Mouse (Mus musculus) cerebellum, postnatal 25 days (tissue): ENCODE results near the gene Racgap1.
A peak's percentile ranks its signal among the peaks of the same experiment; 100 is the strongest.

Source experiments
- DNase-seq, 2 experiments: peaks; one replicate each; pipeline ENCODE4 v3.0.0; 2021; ENCODE audit warnings: mixed read lengths in 2 of 2

Gene Racgap1

DNA sequence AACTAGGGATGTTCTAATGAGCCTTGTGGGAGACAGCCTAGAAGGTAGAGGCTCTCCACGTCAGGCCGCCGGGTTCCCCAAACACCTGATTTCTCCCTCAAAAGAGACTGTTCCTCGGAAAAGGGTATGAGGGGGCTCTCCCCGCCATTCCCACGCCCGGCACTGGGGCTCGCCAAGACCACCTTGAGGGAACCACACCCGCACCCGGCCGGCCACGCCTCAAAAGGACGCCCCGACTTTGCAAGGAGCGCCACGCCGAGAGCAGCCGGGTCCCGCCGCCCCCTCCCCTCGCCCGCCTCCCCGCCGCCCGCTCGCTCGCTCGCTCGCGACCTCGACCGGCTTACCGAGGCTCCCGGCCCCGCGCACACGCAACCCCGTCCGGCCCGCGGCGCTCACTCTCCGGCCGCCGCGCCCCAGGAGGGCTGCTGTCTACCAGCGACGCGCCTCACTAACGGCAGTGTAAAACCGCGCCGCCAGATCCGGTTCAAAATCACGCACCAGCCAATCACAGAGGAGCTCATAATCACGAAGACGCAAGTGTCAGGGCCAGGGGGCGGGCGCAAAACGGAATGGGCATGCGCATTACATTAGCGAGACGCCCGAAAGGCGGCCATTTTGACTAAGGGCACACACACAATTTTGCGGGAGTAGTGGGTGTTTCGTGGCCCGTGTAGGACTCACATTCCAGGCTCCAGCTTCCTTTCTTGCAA, at the start of gene Racgap1:
Gene Racgap1 (minus strand): TSS at position 494 of the 710 bp plus-strand sequence.
- peak; percentile 95 to 98 for DNase-seq

- peak; percentile 20 to 55 for DNase-seq
Observed at GRCm38 (mm10) chr15:99700219-99701106, 49.0 kb upstream of the Racgap1 start.

- DNase-seq: peak in 1 of 2 experiments; percentile 10
Observed at GRCm38 (mm10) chr15:99699715-99700114, 48.3 kb upstream of the Racgap1 start.

DNA sequence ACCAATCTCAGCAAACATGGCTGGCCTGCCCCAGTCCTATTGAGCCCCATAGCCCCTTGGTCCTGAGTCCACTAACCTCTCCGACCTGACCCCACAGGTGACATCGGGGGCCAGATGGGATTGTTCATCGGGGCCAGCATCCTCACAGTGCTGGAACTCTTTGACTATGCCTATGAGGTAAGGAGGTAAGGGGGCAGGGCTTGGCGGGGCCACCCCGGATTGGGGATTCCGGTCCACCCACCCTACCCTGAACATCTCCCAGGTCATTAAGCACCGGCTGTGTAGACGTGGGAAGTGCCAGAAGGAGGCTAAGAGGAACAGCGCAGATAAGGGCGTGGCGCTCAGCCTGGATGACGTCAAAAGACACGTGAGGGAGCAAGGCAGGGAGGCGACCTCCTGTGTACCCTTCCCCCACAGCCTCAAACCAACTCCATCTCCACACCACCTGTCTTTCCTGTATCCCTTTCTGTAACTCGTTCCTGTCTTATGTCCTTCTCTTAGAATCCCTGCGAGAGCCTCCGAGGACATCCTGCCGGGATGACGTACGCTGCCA, 47.2 kb upstream of the Racgap1 start:
- peak; percentile 26 to 43 for DNase-seq

DNA sequence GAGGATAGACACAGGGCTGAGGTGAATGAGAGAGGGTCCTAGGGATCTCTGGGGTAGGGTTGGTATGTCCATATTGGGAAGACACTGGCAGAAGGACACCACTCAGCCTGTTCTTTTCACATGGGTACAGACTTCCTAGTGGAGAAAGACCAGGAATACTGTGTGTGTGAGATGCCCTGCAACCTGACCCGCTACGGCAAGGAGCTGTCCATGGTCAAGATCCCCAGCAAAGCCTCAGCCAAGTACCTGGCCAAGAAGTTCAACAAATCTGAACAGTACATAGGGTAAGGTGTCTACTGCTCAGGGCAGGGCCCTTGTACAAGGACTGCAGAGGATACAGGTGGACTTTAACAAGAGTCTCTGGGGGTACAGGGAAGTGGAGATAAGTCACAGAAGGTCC, 45.9 kb upstream of the Racgap1 start:
- no peak for DNase-seq

DNA sequence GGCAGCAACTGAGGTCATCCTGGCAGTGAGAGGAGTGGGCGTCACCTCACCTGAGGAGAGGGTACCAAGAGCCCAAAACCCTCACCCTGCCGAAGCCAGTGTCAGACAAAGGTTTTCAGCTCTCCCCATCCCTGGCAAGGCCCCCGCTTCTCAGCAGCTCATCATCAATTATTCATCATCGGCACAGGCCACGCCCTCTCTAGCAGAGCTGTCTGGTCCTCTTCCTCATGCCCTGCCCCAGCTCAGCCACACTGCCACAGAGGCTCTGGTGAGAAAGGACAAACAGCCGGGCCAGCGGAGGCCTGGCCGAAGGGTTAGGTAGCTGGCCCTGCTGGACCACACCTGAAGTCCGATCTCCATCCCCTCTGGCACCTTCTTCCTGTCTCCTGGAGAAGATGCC, 40.5 kb upstream of the Racgap1 start:
- DNase-seq: peak in 1 of 2 experiments; percentile 28

GRCm38 (mm10) chr15:99690924-99691323, 39.5 kb upstream of the Racgap1 start:
- no peak for DNase-seq

DNA sequence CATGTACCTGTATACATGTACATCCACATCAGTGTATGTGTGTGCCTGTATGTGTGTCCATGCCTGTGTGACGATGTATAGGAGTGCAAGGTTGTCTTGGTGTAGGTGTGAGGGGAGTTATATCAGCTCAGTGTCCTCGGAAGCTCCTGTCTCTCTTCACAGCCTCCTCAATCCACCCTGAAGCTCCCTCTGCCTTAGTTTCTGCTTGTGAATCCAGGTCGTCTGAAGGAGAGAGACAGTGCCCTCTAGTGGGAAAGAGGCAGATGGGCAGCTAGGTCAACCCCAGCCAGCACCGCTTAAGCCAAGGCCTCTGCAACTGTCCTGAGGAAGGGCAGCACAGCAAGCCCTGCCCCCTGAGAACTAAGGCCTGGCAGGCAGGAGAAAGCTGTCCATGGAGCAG, 37.3 kb upstream of the Racgap1 start:
- peak; percentile 77 to 81 for DNase-seq

DNA sequence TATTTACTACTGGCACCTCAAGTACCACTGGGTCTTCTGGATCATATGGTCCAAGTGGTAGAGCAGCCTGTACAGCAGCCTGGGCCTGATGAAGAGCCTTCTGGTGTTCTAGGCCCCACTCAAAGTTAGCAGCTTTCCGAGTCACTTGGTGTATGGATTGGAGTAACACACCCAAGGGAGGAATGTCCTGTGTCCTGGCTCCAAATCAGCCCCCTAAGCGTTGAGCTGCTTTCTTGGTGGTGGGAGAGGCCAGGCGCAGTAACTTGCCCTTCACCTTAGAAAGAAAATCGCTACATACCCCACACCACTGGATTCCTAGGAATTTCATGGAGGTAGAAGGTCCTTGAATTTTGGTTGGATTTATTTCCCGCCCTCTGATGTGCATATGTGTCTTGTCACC, 32.7 kb upstream of the Racgap1 start:
- no peak for DNase-seq

DNA sequence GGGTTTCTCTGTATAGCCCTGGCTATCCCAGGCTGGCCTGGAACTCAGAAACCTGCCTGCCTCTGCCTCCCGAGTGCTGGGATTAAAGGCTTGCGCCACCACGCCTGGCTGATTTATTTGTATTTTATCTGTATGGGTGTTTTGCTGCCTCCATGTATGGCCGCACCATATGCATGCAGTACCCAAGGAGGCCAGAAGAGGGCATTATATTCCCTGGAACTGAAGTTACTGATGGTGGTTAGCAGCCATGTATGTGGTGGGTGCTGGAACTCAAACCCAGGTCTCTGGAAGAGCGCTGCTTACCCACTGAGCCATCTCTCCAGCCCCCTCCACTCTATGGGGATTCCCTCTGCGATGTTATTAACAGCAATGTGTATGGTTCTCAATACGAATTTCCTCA, 31.4 kb upstream of the Racgap1 start:
- no peak for DNase-seq

DNA sequence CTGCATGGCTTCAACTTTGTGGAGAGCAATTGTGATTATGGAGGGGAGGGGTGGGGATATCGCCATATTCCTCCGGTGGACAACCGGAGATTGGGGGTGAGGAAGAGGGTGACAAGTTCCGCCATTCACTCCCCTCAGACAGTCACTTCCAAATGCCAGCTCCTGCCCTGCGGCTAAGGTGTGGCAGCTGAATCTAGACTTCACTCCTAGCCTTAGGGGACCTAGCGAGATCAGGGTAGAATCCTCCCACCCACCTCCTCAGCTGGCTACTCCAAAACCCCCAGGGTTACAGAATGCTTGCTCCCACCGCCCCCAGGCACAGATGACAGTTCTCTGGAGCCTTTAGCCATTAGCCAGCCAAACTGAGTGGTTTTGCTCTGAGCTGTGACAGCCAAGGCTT, 27.6 kb upstream of the Racgap1 start:
- DNase-seq: no peak

DNA sequence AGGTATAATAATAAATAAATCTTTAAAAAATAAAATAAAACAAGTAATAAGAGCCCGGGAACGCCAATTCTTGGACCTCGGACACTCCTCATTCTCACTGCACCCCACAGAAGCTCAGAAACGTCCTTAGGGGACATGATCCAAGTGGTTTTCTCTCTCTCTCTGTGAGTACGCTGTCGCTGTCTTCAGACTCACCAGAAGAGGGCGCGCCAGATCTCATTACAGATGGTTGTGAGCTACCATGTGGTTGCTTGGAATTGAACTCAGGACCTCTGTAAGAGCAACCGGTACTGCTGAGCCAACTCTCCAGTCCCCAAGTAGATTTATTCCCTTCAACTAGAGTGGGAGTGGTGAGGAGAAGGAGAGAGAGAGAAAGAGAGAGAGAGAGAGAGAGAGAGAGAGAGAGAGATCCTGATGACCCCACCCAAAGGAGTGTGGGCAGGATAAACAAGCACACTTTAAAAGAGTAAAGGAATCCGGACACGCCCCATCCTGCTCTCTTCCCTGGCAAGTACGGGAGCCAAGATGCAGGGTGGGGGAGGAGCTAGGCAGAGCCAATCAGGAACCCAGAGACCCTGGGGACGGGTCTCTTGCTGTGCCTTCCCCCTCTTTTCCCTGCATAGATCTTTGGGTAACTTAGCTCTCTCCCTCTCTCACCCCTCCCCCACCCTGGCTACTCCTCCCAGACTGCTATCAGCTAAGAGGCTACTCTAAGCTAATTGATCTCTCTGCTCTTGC, 26.8 kb upstream of the Racgap1 start:
- peak in 1 of 2 experiments; percentile 74 for DNase-seq

DNA sequence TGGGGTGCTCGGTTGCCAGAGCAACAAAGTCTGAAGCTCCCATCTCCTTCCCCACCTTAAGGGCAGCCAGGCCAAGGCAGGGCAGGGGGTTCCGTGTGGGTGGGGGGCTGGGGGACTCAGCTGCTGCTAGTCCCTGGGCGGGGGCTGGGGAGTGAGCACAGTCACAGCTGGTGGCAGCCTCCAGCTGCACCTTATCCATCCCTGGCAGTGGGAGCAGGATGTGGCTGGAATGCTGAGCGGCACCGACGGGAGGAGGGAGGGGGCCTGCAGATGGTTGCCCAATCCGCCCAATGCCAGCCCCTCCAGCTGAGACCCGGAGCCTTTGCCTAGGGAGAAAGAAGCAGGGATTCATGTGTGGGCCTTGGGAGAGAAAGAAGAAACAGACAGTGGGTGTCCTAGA, 25.6 kb upstream of the Racgap1 start:
- DNase-seq: no peak

DNA sequence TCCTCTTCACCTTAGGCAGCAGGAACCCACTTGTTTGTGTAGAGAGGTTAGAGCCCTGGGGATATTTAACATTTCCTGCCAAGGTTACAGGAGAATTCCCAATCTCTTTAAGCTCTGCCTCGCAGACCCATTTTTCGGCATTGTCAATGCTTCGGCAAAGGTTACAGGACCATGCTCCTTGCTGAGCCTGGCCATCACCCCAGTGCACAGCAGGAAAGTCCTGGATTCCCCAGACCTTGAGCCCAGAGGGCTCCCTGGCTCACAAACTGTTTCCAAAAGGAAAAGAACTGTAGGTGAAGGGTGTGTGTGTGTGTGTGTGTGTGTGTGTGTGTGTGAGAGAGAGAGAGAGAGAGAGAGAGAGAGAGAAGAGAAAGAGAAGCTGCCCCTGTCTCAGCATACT, 23.4 kb upstream of the Racgap1 start:
- DNase-seq: peak; percentile 63 to 68

DNA sequence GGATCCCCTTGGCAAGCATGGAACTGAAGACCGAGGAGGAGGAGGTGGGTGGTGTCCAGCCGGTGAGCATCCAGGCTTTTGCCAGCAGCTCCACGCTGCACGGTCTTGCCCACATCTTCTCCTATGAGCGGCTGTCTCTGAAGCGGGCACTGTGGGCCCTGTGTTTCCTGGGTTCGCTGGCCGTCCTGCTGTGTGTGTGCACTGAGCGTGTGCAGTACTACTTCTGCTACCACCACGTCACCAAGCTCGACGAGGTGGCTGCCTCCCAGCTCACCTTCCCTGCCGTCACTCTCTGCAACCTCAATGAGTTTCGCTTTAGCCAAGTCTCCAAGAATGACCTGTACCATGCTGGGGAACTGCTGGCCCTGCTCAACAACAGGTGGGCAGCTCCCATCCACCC, 20.3 kb upstream of the Racgap1 start:
- peak; percentile 47 to 54 for DNase-seq

DNA sequence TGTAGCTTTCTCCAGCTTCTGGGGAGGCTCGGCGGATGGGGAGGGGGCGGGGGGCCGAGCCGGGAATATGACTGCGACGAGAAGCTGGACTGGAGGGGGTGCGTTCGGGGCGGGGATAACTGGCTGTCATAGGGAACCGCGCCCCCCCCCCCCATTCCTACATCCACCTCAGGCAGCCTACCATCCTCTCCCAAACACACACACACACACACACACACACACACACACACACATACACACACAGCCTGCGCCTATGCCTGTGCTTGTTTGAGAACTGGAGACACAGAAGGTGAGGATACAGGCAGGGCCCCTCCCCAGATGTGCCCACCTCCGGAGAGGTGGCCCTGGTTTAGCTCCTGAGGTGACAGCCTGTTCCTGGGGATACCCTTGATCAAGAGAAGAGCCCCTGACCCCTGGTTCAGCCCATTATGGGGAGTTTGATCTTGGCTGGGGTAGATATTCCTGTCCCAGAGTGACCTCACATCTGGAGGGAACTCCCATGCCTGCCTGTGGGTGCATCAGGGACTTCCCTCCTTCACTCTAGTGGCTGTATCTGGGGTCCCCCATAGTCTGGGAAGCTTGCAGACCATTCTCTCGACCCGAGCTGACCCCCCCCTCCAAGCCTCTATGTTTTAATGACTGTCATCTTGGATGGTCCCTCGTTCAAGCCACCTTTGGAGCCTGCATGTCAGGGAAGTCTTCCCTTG, 19.7 kb upstream of the Racgap1 start:
- DNase-seq: peak; percentile 52 to 62

DNA sequence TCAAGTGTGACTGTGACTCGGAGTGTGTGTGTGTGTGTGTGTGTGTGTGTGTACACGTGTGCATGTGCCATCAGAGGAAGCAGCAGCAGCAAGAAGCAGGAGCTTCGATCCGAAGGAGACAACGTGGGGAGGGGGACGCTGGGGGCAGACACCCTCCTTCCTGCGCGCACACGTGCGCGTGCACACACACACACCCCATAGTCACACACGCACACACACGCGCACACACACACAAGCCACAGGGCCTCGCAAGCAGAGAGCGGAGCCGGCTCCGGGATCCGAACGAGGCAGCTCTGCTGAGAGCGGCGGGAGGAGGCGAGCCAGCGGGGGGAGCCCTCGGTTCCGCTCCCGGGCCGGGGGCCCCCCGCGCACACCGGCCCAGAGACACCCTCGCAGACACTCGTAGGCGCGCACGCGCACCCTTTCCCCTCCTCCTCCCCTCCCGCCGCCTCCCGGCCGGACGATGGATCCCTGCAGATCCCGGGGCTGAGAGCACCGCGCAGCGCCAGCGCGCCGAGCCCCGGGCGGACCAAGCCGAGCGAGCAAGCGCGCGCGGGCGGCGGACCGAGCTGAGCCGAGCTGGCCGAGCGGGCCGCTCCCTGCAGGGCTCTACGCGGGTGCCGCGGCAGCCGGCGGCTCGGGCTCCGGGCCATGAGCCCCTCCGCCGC, 18.8 kb upstream of the Racgap1 start, which contains the start of gene Asic1:
Gene Asic1 (plus strand): TSS at position 215 of the 668 bp plus-strand sequence.
- peak; percentile 87 to 90 for DNase-seq

DNA sequence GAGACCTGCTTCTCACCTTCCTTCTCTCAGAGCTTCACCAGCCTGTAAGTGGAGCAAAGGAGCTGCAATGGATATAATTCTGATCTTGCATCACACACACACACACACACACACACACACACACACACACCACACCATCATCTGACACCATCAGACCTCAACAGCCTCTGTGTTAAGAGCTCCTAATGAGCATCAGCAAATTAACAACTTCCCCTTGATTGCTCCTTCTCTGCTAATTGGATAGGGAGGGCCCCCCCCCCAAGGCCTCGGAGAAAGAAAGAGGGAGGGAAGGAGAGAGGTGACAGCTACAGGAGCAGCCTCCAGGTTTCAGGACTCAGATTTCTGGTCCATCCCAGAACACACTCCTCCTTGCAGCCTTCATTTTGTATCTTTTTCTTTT, 17.9 kb upstream of the Racgap1 start:
- DNase-seq: peak in 1 of 2 experiments; percentile 31

DNA sequence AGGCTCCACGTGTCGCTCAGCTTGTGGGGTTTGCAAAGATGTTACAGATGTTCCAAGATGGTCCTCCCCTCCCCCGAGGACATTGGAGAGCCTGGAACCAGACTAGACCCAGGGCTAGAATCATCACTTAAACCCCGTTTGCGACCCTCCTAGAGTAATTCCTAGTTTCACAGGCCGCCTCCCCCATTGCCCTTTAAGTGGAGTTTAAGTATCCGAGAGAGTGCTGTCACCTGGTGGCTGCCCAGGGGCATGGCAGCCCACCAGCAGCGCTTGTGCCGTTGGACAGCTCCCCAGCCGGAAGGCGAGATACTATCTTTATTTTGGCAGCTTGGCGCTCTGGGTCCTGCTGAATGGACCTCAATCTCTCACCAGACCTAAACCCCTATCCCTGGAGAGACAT, 17.4 kb upstream of the Racgap1 start:
- DNase-seq: peak; percentile 88 to 92

DNA sequence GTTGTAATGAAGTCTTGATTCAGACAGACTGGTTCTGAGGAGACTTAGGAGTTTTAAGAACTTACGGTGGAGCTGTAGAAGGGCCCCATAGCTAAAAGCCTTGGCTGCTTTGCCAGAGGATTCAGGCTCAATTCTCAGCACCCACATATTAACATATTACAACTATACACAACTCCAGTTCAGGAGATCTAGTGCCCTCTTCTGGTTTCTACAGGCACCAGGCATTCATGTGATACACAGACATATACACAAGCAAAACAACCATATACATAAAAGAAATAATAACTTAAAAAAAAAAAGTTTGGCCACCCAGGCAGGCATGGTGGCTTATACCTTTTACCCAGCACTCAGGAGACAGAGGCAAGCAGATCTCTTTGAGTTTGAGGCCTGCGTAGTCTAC, 16.1 kb upstream of the Racgap1 start:
- DNase-seq: no peak

DNA sequence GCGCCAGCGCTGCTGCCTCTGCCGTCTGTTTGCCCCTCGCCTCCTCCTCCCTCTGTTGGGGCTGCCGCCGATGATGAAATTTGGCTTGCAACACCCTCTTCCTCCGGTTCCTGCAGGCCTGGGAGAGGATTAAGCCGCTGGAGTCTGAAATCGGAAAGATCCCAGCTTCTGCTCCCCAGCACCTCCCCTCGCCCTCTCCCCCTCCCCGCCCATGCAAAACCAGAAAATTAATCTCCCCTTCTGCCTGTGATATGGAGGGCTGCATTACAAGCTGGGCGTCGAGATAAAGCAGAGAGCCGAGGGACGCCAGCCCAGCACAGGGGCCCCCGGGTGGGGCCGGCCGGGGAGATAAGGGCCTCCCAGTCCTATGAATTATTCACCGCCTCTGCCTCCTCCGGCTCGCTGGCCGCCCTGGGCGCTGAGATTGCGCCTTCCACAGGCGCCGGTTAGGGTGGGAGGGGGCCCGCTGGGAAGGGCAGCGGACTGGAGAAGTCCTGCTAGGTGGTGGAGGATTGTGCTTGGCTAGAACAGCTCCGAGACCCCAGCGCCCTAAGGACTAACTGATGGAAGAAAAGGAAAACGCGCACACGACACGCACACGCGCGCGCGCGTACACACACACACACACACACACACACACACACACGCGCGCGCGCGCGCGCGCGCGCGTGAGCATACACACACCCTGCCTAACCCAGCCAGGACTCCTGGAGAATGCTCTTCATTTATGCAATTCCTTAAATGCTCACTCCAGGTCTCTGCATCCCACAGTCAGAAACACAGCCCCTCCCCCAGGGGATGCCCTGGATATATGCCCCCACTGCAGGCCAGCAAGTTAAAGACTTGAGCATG, 13.4 kb upstream of the Racgap1 start:
- DNase-seq: peak; percentile 71
